Mouse (Mus musculus) forebrain, embryonic 13.5 days (tissue): ENCODE data around the gene Rbbp4. TPM values are rescaled to one million over a fixed set of nuclear protein-coding genes. Genes with fewer than 3 reads are reported as not detected.

Experiments
- ATAC-seq: fragments of 200-750 bp; cut with Nextera tagmentation; 2 replicates; pipeline ENCODE4 v1.8.0; 2017
- H3K27ac ChIP-seq: fragments of 300-500 bp; sonication (generic); 2 replicates; pipeline ENCODE4 v1.5.1; 2015; ENCODE audit warnings: inconsistent platforms, mild to moderate bottlenecking, moderate library complexity
- H3K27me3 ChIP-seq: fragments of 300-500 bp; sonication (generic); 2 replicates; pipeline ENCODE4 v1.6.1; 2015; ENCODE audit warnings: mild to moderate bottlenecking, inconsistent platforms
- H3K36me3 ChIP-seq: fragments of 300-500 bp; sonication (generic); 2 replicates; pipeline ENCODE4 v1.6.1; 2015; ENCODE audit warnings: mild to moderate bottlenecking, inconsistent platforms; ENCODE audit not compliant: poor library complexity, severe bottlenecking
- H3K4me1 ChIP-seq: fragments of 300-500 bp; sonication (generic); 2 replicates; pipeline ENCODE4 v1.6.1; 2015; ENCODE audit warnings: inconsistent platforms
- H3K4me2 ChIP-seq: fragments of 300-500 bp; sonication (generic); 2 replicates; pipeline ENCODE4 v1.6.1; 2015; ENCODE audit warnings: inconsistent platforms, mild to moderate bottlenecking, moderate library complexity
- H3K4me3 ChIP-seq: fragments of 300-500 bp; sonication (generic); 2 replicates; pipeline ENCODE4 v1.5.1; 2015; ENCODE audit warnings: mild to moderate bottlenecking, inconsistent platforms
- H3K9ac ChIP-seq: fragments of 300-500 bp; sonication (generic); 2 replicates; pipeline ENCODE4 v1.6.1; 2015; ENCODE audit warnings: mild to moderate bottlenecking, inconsistent platforms
- H3K9me3 ChIP-seq: fragments of 300-500 bp; sonication (generic); replicated peaks from 2 replicates; pipeline ENCODE4 v1.6.1; 2016; ENCODE audit warnings: inconsistent platforms
- WGBS: fragments of 180-500 bp; shearing (Covaris S2); methylation state at CpG from one replicate; pipeline ENCODE4 v1.1.7; 2015; 5-methylcytosine and 5-hydroxymethylcytosine counted together
- polyA plus RNA-seq: library from polyadenylated mRNA; unstranded; fragments of >200 nt; fragmentation: Nextera tagmentation; extraction: Ambion mirVana; gene quantifications from 2 replicates; pipeline ENCODE4 v1.2.1, GENCODE M21; 2015

Gene Rbbp4
- polyA plus RNA-seq, 1 experiment from 2014 or later: 564 TPM

DNA sequence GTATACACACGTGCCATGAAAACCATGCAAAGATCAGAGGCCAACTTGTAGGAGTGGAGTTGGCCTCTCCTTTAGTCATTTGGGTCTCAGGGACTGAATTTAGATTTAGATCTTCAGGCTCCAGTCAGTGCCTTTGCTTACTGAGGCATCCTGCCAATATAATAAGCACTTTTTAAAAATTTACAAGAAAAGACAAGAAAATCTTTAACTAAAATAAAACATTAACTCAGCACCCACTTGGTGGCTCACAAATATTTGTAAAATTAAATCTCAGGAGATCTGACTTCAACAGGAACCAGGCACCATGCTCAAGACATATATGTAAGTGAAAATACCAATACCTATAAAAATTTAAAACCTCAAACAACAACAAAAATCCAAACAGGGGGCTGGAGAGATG, 14.3 kb downstream of the Rbbp4 start:
- Histone ChIP-seq H3K36me3 (peaks cover 85% of the 10 kb centered on the region), H3K27ac (no peak overlapping the region), H3K4me2 (no peak overlapping the region), H3K4me1 (no peaks in the 10 kb centered on the region), H3K9me3 (no peaks in the 10 kb centered on the region), H3K9ac (no peak overlapping the region), H3K27me3 (no peaks in the 10 kb centered on the region), H3K4me3 (no peak overlapping the region)
- ATAC-seq: no peak
- 98% methylated on average over 1 of the region's 1 CpGs for WGBS

DNA sequence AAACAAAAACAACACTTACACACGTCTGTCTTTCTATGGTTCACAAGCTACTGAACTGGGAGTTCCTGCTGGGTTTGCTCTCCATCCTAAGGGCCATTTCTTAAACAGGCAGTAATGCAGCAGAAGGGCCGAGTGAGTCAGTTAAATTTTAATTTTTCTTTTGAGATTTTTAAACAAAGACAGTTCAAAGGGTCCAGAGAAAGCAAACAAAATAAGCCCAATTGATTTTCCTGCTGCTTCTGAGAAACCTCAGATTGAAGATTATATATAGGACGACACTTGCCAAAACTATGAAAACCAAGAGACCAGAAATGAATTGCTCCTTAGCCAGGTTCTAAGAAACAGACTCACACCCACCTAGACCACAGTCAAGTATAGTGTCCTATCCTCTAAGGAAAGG, 21.3 kb downstream of the Rbbp4 start:
- no peak for ATAC-seq
- Histone ChIP-seq H3K9ac (no peak overlapping the region), H3K27ac (no peak overlapping the region), H3K4me3 (no peak overlapping the region), H3K36me3 (peaks cover 92% of the 10 kb centered on the region), H3K4me2 (no peak overlapping the region), H3K27me3 (no peaks in the 10 kb centered on the region), H3K9me3 (no peaks in the 10 kb centered on the region), H3K4me1 (no peaks in the 10 kb centered on the region)
- 87% methylated on average over 3 of the region's 3 CpGs for WGBS

DNA sequence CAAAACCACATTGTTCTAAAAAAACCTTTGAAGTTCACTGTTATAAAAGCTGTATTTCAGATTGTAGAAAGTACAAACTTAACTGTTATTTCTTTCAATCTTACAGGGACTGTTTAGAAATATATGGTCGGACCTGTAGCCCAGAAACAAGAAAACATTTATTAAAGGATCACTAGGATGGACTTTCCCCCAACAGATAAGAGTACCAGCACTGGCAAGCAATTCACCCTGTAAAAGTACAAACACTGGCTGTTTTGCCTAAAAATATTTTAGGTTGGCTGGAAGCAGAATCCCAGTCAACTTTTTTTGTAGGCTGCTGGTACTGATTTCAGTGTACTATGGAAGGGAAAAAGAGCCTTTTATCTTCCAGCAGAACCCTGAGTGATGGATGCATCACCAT, 27.2 kb downstream of the Rbbp4 start:
- peaks cover 69% of the 10 kb centered on the region for H3K36me3 ChIP-seq
- no peaks in the 10 kb centered on the region for H3K9me3 ChIP-seq
- H3K4me1 ChIP-seq: no peaks in the 10 kb centered on the region
- no peak overlapping the region for H3K27ac ChIP-seq
- no peak for ATAC-seq
- no peak overlapping the region for H3K4me2 ChIP-seq
- 96% methylated on average over 1 of the region's 1 CpGs for WGBS
- no peak overlapping the region for H3K4me3 ChIP-seq
- H3K27me3 ChIP-seq: no peaks in the 10 kb centered on the region
- no peak overlapping the region for H3K9ac ChIP-seq

DNA sequence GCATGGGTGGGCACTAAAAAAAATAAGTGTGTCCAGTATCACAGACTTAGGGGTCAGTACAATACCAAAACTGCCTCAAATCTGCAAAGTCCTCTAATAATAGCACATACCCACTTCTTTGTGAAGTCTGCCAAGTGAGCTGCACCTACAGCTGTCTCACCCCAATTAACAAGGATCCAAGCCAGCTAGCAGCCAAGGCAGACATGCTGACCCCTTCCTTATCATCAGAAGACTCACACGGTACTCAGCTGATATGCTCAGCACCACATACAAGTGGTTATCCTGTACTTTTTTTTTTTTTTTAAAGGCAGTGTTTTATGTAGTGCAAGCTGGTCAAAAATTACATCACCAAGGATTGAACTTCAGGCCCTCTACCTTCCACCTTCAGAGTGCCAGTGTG, 30.9 kb downstream of the Rbbp4 start:
- Histone ChIP-seq H3K9me3 (0 out of 2 replicates have a peak, but pooled peaks cover 4% of the 10 kb centered on the region), H3K36me3 (peaks cover 38% of the 10 kb centered on the region), H3K9ac (no peak overlapping the region), H3K4me2 (no peak overlapping the region), H3K4me1 (peaks cover 1% of the 10 kb centered on the region; the same call in 1 of the 2 replicates), H3K27ac (no peak overlapping the region), H3K4me3 (no peak overlapping the region), H3K27me3 (no peaks in the 10 kb centered on the region)
- no peak for ATAC-seq
- 70% methylated on average over 1 of the region's 1 CpGs for WGBS

DNA sequence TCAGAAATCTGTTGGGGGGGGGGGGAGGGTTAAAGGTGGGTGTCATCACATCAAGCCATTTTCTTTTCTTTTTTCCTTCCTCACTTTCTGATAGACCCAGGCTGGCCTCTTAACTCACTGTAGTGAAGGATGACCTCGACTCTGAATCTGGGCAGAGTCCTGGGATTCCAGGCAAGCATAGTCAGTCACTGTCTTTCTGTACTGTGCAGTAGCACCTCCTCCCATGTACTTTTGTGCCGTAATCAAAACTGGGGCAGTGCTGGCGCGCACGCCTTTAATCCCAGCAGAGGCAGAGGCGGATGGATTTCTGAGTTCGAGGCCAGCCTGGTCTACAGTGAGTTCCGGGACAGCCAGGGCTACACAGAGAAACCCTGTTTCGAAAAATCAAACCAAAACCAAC, 31.4 kb downstream of the Rbbp4 start:
- H3K4me1 ChIP-seq: peaks cover 6% of the 10 kb centered on the region
- H3K4me2 ChIP-seq: no peak overlapping the region
- WGBS: 92% methylated on average over 9 of the region's 9 CpGs
- no peak for ATAC-seq
- peaks cover 33% of the 10 kb centered on the region for H3K36me3 ChIP-seq
- H3K9ac ChIP-seq: no peak overlapping the region
- no peaks in the 10 kb centered on the region for H3K27me3 ChIP-seq
- H3K4me3 ChIP-seq: no peak overlapping the region
- no peak overlapping the region for H3K27ac ChIP-seq
- 0 out of 2 replicates have a peak, but pooled peaks cover 4% of the 10 kb centered on the region for H3K9me3 ChIP-seq

DNA sequence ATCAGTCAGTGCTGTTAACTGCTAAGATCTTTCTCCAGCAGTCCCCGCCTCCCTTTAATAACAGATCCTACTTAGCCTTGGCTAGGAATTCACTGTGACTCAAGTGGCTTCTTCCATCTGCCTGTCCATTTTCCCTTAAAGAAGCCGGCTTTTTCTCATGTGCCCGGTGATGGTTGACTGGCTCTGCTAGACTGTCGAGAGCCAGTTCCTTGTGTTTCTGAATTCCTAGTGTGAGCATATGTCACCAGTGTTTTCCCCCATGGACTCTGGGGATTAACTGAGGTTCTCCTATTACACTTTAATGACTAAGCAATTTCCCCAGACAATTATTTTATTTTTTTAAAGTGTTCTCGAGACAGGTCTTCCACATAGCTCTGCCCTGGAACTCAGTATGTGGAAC, 31.8 kb downstream of the Rbbp4 start:
- ATAC-seq: no peak
- H3K27ac ChIP-seq: no peak overlapping the region
- no peaks in the 10 kb centered on the region for H3K27me3 ChIP-seq
- no peak overlapping the region for H3K9ac ChIP-seq
- no peak overlapping the region for H3K4me3 ChIP-seq
- H3K36me3 ChIP-seq: peaks cover 29% of the 10 kb centered on the region
- H3K4me1 ChIP-seq: peaks cover 10% of the 10 kb centered on the region
- WGBS: 78% methylated on average over 5 of the region's 5 CpGs
- H3K9me3 ChIP-seq: 0 out of 2 replicates have a peak, but pooled peaks cover 4% of the 10 kb centered on the region
- no peak overlapping the region for H3K4me2 ChIP-seq

DNA sequence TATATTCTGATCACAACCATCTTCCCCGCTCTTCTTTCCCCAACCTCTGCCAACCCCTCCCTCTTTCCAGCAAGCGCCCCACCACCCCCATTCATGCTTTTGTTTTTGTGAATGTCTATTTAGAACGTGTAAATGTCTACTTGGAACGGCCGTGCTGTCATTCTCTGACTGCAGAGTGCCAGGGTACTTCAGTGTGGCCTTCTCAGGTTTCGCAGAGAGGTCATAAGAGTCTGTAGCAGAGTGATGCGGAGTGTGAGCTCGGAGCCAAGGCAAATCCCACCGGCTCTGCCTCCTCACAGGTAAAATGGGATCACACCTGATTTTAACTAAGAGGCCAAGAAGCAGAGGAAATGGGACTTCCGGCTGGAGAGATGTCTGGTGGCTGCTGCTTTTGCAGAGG, 36.0 kb downstream of the Rbbp4 start:
- peaks cover 16% of the 10 kb centered on the region for H3K4me1 ChIP-seq
- no peak for ATAC-seq

DNA sequence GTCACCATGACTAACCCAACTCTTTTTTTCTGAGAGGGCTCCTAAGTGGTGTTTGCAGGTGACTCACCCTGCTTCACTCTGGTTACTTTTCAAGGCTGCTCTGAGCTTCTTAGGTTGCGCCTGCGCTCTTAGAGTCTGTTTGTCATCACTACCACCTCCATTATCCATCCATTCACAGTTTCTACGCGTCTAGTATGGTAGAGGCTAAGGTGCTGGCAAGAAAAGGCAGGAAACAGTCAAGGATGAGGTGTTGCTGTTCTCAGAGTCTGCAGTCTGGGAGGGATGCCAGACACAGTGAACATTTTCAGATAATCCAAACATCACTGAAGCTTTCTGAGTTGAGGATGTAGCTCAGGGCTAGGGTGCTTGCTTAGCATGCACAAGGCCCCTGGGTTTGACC, 37.4 kb downstream of the Rbbp4 start:
- no peaks in the 10 kb centered on the region for H3K36me3 ChIP-seq
- H3K9me3 ChIP-seq: 0 out of 2 replicates have a peak, but pooled peaks cover 4% of the 10 kb centered on the region
- H3K27ac ChIP-seq: no peak overlapping the region
- H3K9ac ChIP-seq: no peak overlapping the region
- H3K4me2 ChIP-seq: no peak overlapping the region
- H3K27me3 ChIP-seq: 0 out of 2 replicates have a peak, but pooled peaks cover 5% of the 10 kb centered on the region
- ATAC-seq: no peak
- no peak overlapping the region for H3K4me3 ChIP-seq
- H3K4me1 ChIP-seq: peaks cover 16% of the 10 kb centered on the region
- WGBS: 90% methylated on average over 4 of the region's 4 CpGs

More for the DNA sequence above, 36.0 kb downstream of the Rbbp4 start:
- H3K27me3 ChIP-seq: no peaks in the 10 kb centered on the region
- H3K27ac ChIP-seq: no peak overlapping the region
- H3K4me2 ChIP-seq: no peak overlapping the region
- 0 out of 2 replicates have a peak, but pooled peaks cover 4% of the 10 kb centered on the region for H3K9me3 ChIP-seq
- H3K4me3 ChIP-seq: no peak overlapping the region
- no peaks in the 10 kb centered on the region for H3K36me3 ChIP-seq
- H3K9ac ChIP-seq: no peak overlapping the region
- WGBS: 40% methylated on average over 10 of the region's 10 CpGs

DNA sequence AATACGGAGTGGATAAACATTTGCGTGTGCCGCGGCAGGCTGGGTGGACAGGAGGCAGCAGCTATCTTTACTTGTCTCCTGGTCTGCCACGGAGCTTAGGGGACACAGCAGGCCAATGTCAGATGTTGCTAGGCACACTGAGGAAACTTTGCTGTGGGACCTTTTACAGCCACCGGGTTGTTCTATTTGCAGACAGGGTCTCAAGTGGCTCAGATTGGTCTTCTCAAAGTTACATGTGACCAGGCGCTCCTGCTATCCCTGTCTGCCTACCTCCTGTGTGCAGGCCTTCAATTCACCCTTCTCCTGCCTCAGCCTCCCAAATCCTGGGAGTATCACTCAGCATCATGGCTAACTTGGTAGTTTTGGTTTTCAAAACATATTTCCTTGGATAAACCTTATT, 39.1 kb downstream of the Rbbp4 start:
- no peak overlapping the region for H3K27ac ChIP-seq
- ATAC-seq: no peak
- H3K4me1 ChIP-seq: peaks cover 16% of the 10 kb centered on the region
- 0 out of 2 replicates have a peak, but pooled peaks cover 5% of the 10 kb centered on the region for H3K27me3 ChIP-seq
- 0 out of 2 replicates have a peak, but pooled peaks cover 4% of the 10 kb centered on the region for H3K9me3 ChIP-seq
- no peaks in the 10 kb centered on the region for H3K36me3 ChIP-seq
- H3K9ac ChIP-seq: no peak overlapping the region
- no peak overlapping the region for H3K4me3 ChIP-seq
- WGBS: 91% methylated on average over 7 of the region's 7 CpGs
- no peak overlapping the region for H3K4me2 ChIP-seq

DNA sequence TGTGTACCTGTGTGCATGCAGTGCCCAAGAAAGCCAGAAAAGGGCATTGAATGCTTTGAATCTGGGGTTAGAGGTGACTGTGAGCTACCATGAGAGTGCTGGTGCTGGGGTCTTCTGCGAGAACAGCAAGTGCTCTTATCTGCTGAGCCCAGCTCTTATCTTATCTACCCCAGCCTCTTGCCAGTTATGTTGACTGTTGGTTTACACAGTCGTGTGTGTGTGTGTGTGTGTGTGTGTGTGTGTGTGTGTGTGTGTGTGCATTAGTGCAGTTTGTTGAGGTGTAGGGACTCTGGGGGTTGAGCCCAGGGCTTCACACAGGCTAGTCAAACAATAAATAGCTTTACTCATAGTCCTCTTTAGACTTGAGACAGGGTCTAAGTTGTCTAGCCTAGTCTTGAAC, 40.0 kb downstream of the Rbbp4 start:
- no peak for ATAC-seq
- WGBS: 95% methylated on average over 2 of the region's 2 CpGs
- no peak overlapping the region for H3K9ac ChIP-seq

DNA sequence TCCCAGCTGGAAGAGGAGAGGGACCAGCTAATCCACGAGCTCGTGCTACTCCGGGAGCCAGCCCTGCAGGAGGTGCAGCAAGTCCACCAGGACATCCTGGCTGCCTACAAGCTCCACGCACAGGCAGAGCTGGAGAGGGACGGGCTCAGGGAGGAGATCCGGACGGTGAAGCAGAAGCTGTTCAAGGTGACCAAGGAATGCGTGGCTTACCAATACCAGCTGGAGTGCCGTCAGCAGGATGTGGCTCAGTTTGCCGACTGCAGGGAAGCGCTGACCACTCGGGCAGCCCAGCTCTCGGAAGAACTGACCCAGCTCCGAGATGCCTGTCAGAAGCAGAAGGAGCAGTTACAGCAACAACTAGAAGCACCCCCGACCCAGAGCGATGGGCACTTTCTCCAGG, 41.5 kb downstream of the Rbbp4 start:
- ATAC-seq: no peak
- H3K27me3 ChIP-seq: 0 out of 2 replicates have a peak, but pooled peaks cover 5% of the 10 kb centered on the region
- H3K9me3 ChIP-seq: no peaks in the 10 kb centered on the region
- no peaks in the 10 kb centered on the region for H3K36me3 ChIP-seq
- no peak overlapping the region for H3K4me3 ChIP-seq
- H3K9ac ChIP-seq: no peak overlapping the region
- no peak overlapping the region for H3K4me2 ChIP-seq
- H3K27ac ChIP-seq: no peak overlapping the region
- 36% methylated on average over 16 of the region's 16 CpGs for WGBS
- peaks cover 9% of the 10 kb centered on the region for H3K4me1 ChIP-seq

More for the DNA sequence above, 40.0 kb downstream of the Rbbp4 start:
- no peaks in the 10 kb centered on the region for H3K36me3 ChIP-seq
- no peak overlapping the region for H3K4me3 ChIP-seq
- H3K4me2 ChIP-seq: no peak overlapping the region
- H3K27me3 ChIP-seq: 0 out of 2 replicates have a peak, but pooled peaks cover 5% of the 10 kb centered on the region
- peaks cover 16% of the 10 kb centered on the region for H3K4me1 ChIP-seq
- H3K9me3 ChIP-seq: no peaks in the 10 kb centered on the region
- H3K27ac ChIP-seq: no peak overlapping the region

DNA sequence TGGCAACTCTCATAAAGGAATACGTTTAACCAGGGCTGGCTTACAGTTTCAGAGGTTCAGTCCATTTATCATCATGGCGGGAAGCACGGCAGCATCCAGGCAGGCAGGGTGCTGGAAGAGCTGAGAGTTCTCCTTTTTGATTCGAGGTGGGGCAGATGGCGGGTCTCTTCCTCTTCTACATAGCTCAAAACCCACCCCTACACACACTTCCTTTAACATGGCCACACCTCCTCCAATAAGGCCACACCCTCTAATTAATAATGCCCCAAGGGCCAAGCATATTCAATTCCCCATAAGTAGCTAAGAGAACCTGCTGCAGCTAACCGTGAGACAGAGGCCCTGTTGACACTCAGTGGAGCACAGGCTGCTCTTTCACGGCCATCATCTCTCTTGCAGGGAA, 42.3 kb downstream of the Rbbp4 start:
- WGBS: 73% methylated on average over 7 of the region's 7 CpGs
- peaks cover 11% of the 10 kb centered on the region for H3K27me3 ChIP-seq
- H3K27ac ChIP-seq: no peak overlapping the region
- no peak overlapping the region for H3K4me2 ChIP-seq
- no peaks in the 10 kb centered on the region for H3K9me3 ChIP-seq
- no peaks in the 10 kb centered on the region for H3K36me3 ChIP-seq
- H3K4me1 ChIP-seq: 0 out of 2 replicates have a peak, but pooled peaks cover under 1% of the 10 kb centered on the region
- H3K9ac ChIP-seq: no peak overlapping the region
- no peak for ATAC-seq
- H3K4me3 ChIP-seq: no peak overlapping the region

DNA sequence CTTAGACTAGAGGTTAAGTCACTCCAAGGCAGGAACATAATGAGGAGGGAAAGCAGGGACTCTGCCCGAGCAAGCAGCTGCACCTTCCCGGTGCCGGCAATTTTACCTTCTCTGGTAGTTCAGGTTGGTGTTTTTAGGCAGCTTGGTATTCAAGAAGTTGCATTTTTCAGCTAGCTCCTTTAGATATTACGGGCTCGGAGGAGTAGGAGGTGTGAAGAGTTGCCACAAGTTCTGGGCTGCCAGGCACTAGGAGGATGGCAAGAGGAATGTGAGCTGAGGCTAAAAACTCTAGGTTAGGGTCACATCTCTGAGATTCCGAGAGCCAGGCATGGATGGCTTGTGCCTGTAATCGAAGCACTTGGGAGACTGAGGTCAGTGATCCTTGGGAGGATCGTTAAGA, 45.5 kb downstream of the Rbbp4 start:
- peaks cover 18% of the 10 kb centered on the region for H3K4me1 ChIP-seq
- no peak overlapping the region for H3K27ac ChIP-seq
- H3K4me3 ChIP-seq: no peak overlapping the region
- H3K9me3 ChIP-seq: no peaks in the 10 kb centered on the region
- H3K4me2 ChIP-seq: no peak overlapping the region
- 85% methylated on average over 8 of the region's 8 CpGs for WGBS
- H3K36me3 ChIP-seq: no peaks in the 10 kb centered on the region
- no peak overlapping the region for H3K9ac ChIP-seq
- peaks cover 29% of the 10 kb centered on the region for H3K27me3 ChIP-seq
- no peak for ATAC-seq
